Mouse (Mus musculus): ENCODE data around the gene Tmem127. TPM values are rescaled to one million over a fixed set of nuclear protein-coding genes. Genes with fewer than 3 reads are reported as not detected.
"Not testable (repeated sequence)": the region's sequence is repeated elsewhere in the genome, so short reads cannot be mapped to it uniquely, and the experiment has no call there.

Gene Tmem127
- polyA plus RNA-seq, 1 experiment from 2014 or later = 19.8 TPM

DNA sequence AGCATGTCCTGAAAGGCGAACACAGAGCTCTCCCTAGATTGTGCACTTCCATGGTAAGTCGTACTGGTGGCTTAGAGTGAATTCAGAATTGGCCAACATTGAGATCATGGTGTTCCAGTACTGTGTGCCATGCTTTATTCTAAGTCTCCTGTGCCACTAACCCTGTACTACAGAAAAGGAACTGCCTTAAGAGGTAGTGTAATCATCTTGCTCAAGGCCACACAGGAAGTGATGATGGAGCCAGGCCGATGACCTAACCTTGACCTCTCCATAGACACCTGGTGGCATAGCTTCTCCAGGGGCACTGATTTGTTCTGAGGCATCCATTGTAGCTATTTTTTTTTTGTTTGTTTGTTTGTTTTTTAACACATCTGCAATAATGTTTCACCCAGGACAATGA lies 54.2 kb downstream of the Tmem127 start:
- WGBS = 87% methylated on average over 3 of the region's 3 CpGs
- H3K4me2 ChIP-seq (replicated peaks; ENCODE audit: low read depth, low read length) = no peak overlapping the region

DNA sequence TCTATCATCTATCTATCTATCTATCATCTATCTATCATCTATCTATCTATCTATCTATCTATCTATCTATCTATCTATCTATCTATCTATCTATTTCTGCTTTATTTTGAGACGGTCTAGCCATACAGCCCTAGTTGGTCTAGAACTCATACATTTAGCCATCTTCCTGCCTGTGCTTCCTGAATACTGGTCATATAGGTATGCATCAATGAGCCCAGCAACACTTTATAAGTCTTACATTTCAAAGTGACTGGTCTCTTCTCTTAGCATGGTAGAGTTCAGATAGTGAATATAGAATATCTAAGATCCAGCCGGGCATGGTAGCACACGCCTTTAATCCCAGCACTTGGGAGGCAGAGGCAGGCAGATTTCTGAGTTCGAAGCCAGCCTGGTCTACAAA lies 56.5 kb downstream of the Tmem127 start:
- not testable (repeated sequence) for H3K4me2 ChIP-seq (replicated peaks; ENCODE audit: low read depth, low read length); H3K4me3 ChIP-seq (ENCODE audit: low read length); ATAC-seq (ENCODE audit: low FRiP score, low TSS enrichment); H3K9me3 ChIP-seq (ENCODE audit: control insufficient read depth, low read length); H3K4me1 ChIP-seq (ENCODE audit: control insufficient read depth, insufficient read depth, low read length); H3K27ac ChIP-seq (ENCODE audit: low read depth, low read length); H3K9ac ChIP-seq (ENCODE audit: low read depth, low read length); H3K27me3 ChIP-seq (ENCODE audit: control insufficient read depth, insufficient read depth, low read length)
- peaks cover 15% of the 10 kb centered on the region; the same call in 1 of the 2 replicates for H3K36me3 ChIP-seq (ENCODE audit: control insufficient read depth, insufficient read depth, low read length)
- 92% methylated on average over 4 of the region's 4 CpGs for WGBS

More for the DNA sequence above, 54.2 kb downstream of the Tmem127 start:
- no peak for ATAC-seq (ENCODE audit: low FRiP score, low TSS enrichment)
- Histone ChIP-seq H3K9ac (ENCODE audit: low read depth, low read length) (no peak overlapping the region), H3K4me1 (ENCODE audit: control insufficient read depth, insufficient read depth, low read length) (no peaks in the 10 kb centered on the region), H3K27me3 (ENCODE audit: control insufficient read depth, insufficient read depth, low read length) (no peaks in the 10 kb centered on the region), H3K36me3 (ENCODE audit: control insufficient read depth, insufficient read depth, low read length) (peaks cover 38% of the 10 kb centered on the region), H3K4me3 (ENCODE audit: low read length) (no peak overlapping the region), H3K9me3 (ENCODE audit: control insufficient read depth, low read length) (no peaks in the 10 kb centered on the region), H3K27ac (ENCODE audit: low read depth, low read length) (no peak overlapping the region)

DNA sequence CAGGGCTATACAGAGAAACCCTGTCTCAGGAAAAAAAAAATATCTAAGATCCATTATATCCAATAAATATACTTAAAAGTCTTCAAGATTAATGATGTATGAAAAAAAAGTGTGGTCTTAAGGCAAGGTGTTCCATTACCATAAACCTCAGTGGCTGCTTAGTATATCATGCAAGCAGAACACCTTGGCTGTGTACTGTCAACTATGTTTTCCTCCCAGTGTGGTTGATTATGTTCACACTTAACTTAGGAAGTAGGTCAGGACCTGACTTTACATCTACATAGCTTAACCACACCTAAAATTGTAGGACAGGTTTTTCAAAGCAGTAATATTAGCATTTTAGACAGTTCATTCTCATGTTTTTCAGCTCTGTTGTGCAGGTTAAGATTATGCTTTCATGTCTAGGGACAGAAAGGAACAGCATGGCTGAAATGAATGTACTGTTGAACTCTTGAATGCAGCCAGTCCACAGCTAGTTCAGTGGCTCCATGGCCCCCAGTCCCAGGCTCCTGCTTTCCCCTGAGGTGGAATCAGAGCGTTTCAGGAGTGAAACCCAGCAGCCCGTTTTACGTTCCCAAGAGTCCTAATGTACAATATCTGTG lies 57.0 kb downstream of the Tmem127 start:
- Histone ChIP-seq H3K36me3 (ENCODE audit: control insufficient read depth, insufficient read depth, low read length) (peaks cover 10% of the 10 kb centered on the region; the same call in 1 of the 2 replicates), H3K4me3 (ENCODE audit: low read length) (no peak overlapping the region), H3K4me2 (replicated peaks; ENCODE audit: low read depth, low read length) (no peak overlapping the region), H3K9ac (ENCODE audit: low read depth, low read length) (no peak overlapping the region), H3K27ac (ENCODE audit: low read depth, low read length) (no peak overlapping the region), H3K4me1 (ENCODE audit: control insufficient read depth, insufficient read depth, low read length) (no peaks in the 10 kb centered on the region), H3K27me3 (ENCODE audit: control insufficient read depth, insufficient read depth, low read length) (no peaks in the 10 kb centered on the region), H3K9me3 (ENCODE audit: control insufficient read depth, low read length) (no peaks in the 10 kb centered on the region)
- WGBS = 75% methylated on average over 3 of the region's 3 CpGs
- ATAC-seq (ENCODE audit: low FRiP score, low TSS enrichment) = no peak

DNA sequence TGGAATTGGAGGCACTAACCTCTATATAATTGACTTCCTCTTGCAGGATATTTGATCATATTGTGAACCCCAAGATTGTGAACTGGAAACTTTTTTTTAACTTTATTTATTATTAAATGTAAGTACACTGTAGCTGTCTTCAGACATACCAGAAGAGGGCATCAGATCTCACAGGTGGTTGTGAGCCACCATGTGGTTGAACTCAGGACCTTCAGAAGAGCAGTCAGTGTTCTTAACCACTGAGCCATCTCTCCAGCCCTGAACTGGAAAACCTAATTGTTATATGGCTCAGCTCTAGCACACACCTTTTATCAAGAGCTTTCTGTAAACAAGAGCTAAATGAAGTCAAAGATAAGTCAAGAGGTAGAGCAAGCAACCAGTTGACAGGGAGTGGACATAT lies 58.4 kb downstream of the Tmem127 start:
- no peaks in the 10 kb centered on the region for H3K27me3 ChIP-seq (ENCODE audit: control insufficient read depth, insufficient read depth, low read length)
- no peaks in the 10 kb centered on the region for H3K36me3 ChIP-seq (ENCODE audit: control insufficient read depth, insufficient read depth, low read length)
- H3K4me2 ChIP-seq (replicated peaks; ENCODE audit: low read depth, low read length) = no peak overlapping the region
- no peak for ATAC-seq (ENCODE audit: low FRiP score, low TSS enrichment)
- no peaks in the 10 kb centered on the region for H3K9me3 ChIP-seq (ENCODE audit: control insufficient read depth, low read length)
- no peak overlapping the region for H3K9ac ChIP-seq (ENCODE audit: low read depth, low read length)
- H3K4me3 ChIP-seq (ENCODE audit: low read length) = no peak overlapping the region
- H3K27ac ChIP-seq (ENCODE audit: low read depth, low read length) = no peak overlapping the region
- H3K4me1 ChIP-seq (ENCODE audit: control insufficient read depth, insufficient read depth, low read length) = no peaks in the 10 kb centered on the region

DNA sequence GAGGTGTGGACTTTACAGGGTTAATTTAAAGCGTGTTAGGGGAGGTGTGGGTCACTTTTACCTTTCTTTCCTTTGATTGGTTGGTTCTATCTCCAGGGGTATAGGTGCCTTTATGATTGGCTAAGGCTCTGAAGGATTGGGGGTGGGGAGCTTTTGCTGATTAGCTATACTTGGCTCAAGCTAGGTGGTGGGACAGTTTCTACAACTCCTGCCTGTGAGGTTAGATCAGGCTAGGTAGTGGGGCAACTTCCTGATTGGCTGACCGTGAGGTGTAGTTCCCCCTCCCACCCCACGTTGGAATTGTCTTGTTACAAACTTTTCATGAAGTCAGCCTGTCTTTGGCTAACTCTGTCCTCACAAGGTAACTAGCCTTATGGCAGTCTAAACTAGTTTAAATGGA lies 59.5 kb downstream of the Tmem127 start:
- Histone ChIP-seq H3K27me3 (ENCODE audit: control insufficient read depth, insufficient read depth, low read length) (no peaks in the 10 kb centered on the region), H3K27ac (ENCODE audit: low read depth, low read length) (no peak overlapping the region), H3K9me3 (ENCODE audit: control insufficient read depth, low read length) (no peaks in the 10 kb centered on the region), H3K9ac (ENCODE audit: low read depth, low read length) (no peak overlapping the region), H3K4me1 (ENCODE audit: control insufficient read depth, insufficient read depth, low read length) (no peaks in the 10 kb centered on the region), H3K36me3 (ENCODE audit: control insufficient read depth, insufficient read depth, low read length) (no peaks in the 10 kb centered on the region), H3K4me2 (replicated peaks; ENCODE audit: low read depth, low read length) (no peak overlapping the region), H3K4me3 (ENCODE audit: low read length) (no peak overlapping the region)
- ATAC-seq (ENCODE audit: low FRiP score, low TSS enrichment) = no peak
- 40% methylated on average over 3 of the region's 3 CpGs for WGBS

DNA sequence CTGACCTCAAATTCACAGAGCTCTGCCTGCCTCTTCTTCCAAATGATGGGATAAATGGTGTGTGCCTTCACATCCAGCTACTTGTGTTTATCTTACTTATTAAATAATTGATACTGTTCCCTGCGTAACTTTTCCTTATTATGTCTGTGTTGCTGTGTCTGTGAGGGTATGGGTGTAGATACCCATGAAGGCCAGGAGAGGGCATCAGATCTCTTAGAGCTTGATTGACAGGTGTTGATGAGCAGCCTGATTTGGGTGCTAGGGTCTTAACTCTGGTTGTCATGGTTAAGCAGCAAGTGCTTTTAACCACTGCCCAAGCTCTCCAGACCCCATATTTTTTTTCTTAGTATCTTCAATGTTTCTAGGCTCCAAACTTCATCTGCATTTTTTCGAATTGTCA lies 61.0 kb downstream of the Tmem127 start:
- no peaks in the 10 kb centered on the region for H3K4me1 ChIP-seq (ENCODE audit: control insufficient read depth, insufficient read depth, low read length)
- no peak overlapping the region for H3K4me3 ChIP-seq (ENCODE audit: low read length)
- 93% methylated on average over 2 of the region's 2 CpGs for WGBS
- H3K36me3 ChIP-seq (ENCODE audit: control insufficient read depth, insufficient read depth, low read length) = no peaks in the 10 kb centered on the region
- no peak for ATAC-seq (ENCODE audit: low FRiP score, low TSS enrichment)
- H3K9ac ChIP-seq (ENCODE audit: low read depth, low read length) = no peak overlapping the region
- H3K4me2 ChIP-seq (replicated peaks; ENCODE audit: low read depth, low read length) = no peak overlapping the region
- no peak overlapping the region for H3K27ac ChIP-seq (ENCODE audit: low read depth, low read length)
- no peaks in the 10 kb centered on the region for H3K27me3 ChIP-seq (ENCODE audit: control insufficient read depth, insufficient read depth, low read length)
- H3K9me3 ChIP-seq (ENCODE audit: control insufficient read depth, low read length) = no peaks in the 10 kb centered on the region

DNA sequence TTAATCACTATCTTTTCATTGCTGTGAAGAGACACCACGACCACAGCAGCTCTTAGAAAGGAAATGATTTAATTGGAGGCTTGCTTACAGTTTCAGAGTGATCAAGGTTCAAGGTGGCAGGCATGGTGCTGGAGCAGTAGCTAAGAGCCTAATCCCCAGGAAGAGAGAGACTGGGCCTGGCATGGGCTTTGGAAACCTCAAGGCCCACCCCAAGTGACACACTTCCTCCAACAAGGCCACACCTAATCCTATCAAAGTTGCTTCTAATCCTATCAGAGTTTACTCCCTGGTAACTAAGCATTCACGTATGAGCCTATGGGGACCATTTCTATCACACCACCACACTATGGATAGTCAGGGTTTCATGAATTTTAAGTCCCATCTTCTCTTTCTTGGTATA lies 62.5 kb downstream of the Tmem127 start:
- Histone ChIP-seq H3K9ac (ENCODE audit: low read depth, low read length) (no peak overlapping the region), H3K4me3 (ENCODE audit: low read length) (no peak overlapping the region), H3K27me3 (ENCODE audit: control insufficient read depth, insufficient read depth, low read length) (no peaks in the 10 kb centered on the region), H3K9me3 (ENCODE audit: control insufficient read depth, low read length) (no peaks in the 10 kb centered on the region), H3K4me1 (ENCODE audit: control insufficient read depth, insufficient read depth, low read length) (no peaks in the 10 kb centered on the region), H3K27ac (ENCODE audit: low read depth, low read length) (no peak overlapping the region), H3K4me2 (replicated peaks; ENCODE audit: low read depth, low read length) (no peak overlapping the region), H3K36me3 (ENCODE audit: control insufficient read depth, insufficient read depth, low read length) (no peaks in the 10 kb centered on the region)
- WGBS = 39% methylated on average over 2 of the region's 2 CpGs
- ATAC-seq (ENCODE audit: low FRiP score, low TSS enrichment) = no peak

DNA sequence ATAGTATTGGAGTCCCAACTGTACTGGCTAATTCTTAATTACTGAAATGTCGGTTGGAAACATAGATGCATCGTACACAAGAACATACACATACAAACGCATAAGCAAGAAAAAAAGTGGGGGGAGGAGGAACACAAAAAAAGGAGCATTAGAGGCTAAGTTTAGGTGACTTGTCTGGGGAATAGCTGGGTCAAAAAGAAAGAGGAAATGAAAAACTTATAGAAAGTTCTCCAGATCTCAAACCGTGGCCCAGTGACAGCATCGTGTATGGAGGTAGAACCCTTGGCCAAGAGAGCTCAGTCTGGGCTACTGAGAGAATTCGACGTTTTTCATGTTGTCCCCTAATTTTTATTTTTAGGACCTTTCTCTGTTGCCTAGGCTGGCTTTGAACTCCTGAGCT lies 63.0 kb downstream of the Tmem127 start:
- Histone ChIP-seq H3K4me1 (ENCODE audit: control insufficient read depth, insufficient read depth, low read length) (no peaks in the 10 kb centered on the region), H3K27ac (ENCODE audit: low read depth, low read length) (no peak overlapping the region), H3K9ac (ENCODE audit: low read depth, low read length) (no peak overlapping the region), H3K9me3 (ENCODE audit: control insufficient read depth, low read length) (no peaks in the 10 kb centered on the region), H3K4me3 (ENCODE audit: low read length) (no peak overlapping the region), H3K4me2 (replicated peaks; ENCODE audit: low read depth, low read length) (no peak overlapping the region), H3K36me3 (ENCODE audit: control insufficient read depth, insufficient read depth, low read length) (no peaks in the 10 kb centered on the region), H3K27me3 (ENCODE audit: control insufficient read depth, insufficient read depth, low read length) (no peaks in the 10 kb centered on the region)
- WGBS = 85% methylated on average over 7 of the region's 7 CpGs
- ATAC-seq (ENCODE audit: low FRiP score, low TSS enrichment) = no peak
